Mouse (Mus musculus) kidney, adult 2 months (tissue): ENCODE measurements around the gene Fkbp2.

Source experiments
- CTCF ChIP-seq: fragments of 200-500 bp; conservative IDR thresholded peaks from 2 replicates; pipeline ENCODE4 v1.5.1; 2011; ENCODE audit warnings: low read depth, mild to moderate bottlenecking, control low read depth, low read length, moderate library complexity, mixed read lengths; ENCODE audit not compliant: insufficient read depth, insufficient read length
- POLR2A ChIP-seq: fragments of 200-500 bp; IDR thresholded peaks from one replicate; pipeline ENCODE4 v1.6.1; 2011; ENCODE audit warnings: low read depth, low read length, control low read depth

DNA sequence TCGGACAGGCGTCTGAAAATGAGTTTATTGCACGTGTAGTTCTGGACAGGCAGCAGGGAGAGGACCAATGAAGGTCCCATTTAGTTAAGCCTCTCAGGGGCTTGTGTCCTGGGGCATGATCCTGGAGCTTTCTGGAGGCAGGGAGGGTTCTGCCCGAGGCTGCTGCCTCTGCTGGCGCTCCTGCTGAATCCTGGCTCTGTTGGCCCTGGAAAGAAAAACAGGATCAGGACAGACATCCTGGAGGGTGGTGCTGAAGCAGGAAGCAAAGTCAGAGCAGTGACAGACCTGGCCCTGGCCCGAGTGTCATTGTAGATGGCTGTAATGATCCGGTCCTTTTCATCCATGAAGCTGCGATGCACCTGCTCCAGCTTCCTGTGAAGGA lies 7.6 kb upstream of the Fkbp2 start:
- TF ChIP-seq CTCF, result no peak
- TF ChIP-seq POLR2A, result no peak
